Mouse (Mus musculus) thymus, postnatal 4 days (tissue): ENCODE measurements around the gene Hic1.

Source experiments
- DNase-seq: peaks from one replicate; pipeline ENCODE4 v3.0.0; 2021

The Hic1 gene

GRCm38 (mm10) chr11:75166861-75167642, 2.3 kb downstream of the Hic1 start:
- peak; percentile 73 for DNase-seq

- peak; percentile 59 for DNase-seq
Measured at GRCm38 (mm10) chr11:75166193-75166842, 3.0 kb downstream of the Hic1 start.

GRCm38 (mm10) chr11:75165441-75166192, 3.7 kb downstream of the Hic1 start:
- DNase-seq, result peak; percentile 89

GRCm38 (mm10) chr11:75164750-75165149, 4.6 kb downstream of the Hic1 start:
- no peak for DNase-seq

GRCm38 (mm10) chr11:75164051-75164450, 5.3 kb downstream of the Hic1 start:
- DNase-seq, result no peak

- DNase-seq, result no peak
Measured at GRCm38 (mm10) chr11:75163379-75163778, 5.9 kb downstream of the Hic1 start.

GRCm38 (mm10) chr11:75162591-75163080, 6.7 kb downstream of the Hic1 start:
- no peak for DNase-seq

- no peak for DNase-seq
Measured at GRCm38 (mm10) chr11:75161417-75162008, 7.8 kb downstream of the Hic1 start.

GRCm38 (mm10) chr11:75160954-75161353, 8.4 kb downstream of the Hic1 start:
- DNase-seq, result no peak

GRCm38 (mm10) chr11:75159564-75159963, 9.8 kb downstream of the Hic1 start:
- peak; percentile 80 for DNase-seq

- no peak for DNase-seq
Measured at GRCm38 (mm10) chr11:75158432-75158831, 10.9 kb downstream of the Hic1 start.

GRCm38 (mm10) chr11:75157901-75158300, 11.4 kb downstream of the Hic1 start:
- no peak for DNase-seq

- DNase-seq, result no peak
Measured at GRCm38 (mm10) chr11:75157037-75157436, 12.3 kb downstream of the Hic1 start.

GRCm38 (mm10) chr11:75156416-75156815, 12.9 kb downstream of the Hic1 start:
- no peak for DNase-seq

GRCm38 (mm10) chr11:75155985-75156384, 13.3 kb downstream of the Hic1 start:
- DNase-seq, result no peak

- no peak for DNase-seq
Measured at GRCm38 (mm10) chr11:75154053-75154585, 15.2 kb downstream of the Hic1 start.

GRCm38 (mm10) chr11:75152603-75153557, 16.4 kb downstream of the Hic1 start:
- no peak for DNase-seq

GRCm38 (mm10) chr11:75150346-75150745, 19.0 kb downstream of the Hic1 start:
- no peak for DNase-seq

- DNase-seq, result no peak
Measured at GRCm38 (mm10) chr11:75148332-75149035, 20.8 kb downstream of the Hic1 start.

- DNase-seq, result no peak
Measured at GRCm38 (mm10) chr11:75147846-75148168, 21.5 kb downstream of the Hic1 start.
